Mouse (Mus musculus) liver, postnatal 0 days (tissue): Measurements from ENCODE around the gene Naa80.

Source experiments
- CTCF ChIP-seq: sonication (generic); IDR thresholded peaks from 2 replicates; pipeline ENCODE4 v1.5.1; 2016; ENCODE audit warnings: antibody characterized with exemption, low read depth
- EP300 ChIP-seq: IDR thresholded peaks from 2 replicates; pipeline ENCODE4 v1.6.1; 2016; ENCODE audit warnings: antibody characterized with exemption, low read depth, mild to moderate bottlenecking

DNA sequence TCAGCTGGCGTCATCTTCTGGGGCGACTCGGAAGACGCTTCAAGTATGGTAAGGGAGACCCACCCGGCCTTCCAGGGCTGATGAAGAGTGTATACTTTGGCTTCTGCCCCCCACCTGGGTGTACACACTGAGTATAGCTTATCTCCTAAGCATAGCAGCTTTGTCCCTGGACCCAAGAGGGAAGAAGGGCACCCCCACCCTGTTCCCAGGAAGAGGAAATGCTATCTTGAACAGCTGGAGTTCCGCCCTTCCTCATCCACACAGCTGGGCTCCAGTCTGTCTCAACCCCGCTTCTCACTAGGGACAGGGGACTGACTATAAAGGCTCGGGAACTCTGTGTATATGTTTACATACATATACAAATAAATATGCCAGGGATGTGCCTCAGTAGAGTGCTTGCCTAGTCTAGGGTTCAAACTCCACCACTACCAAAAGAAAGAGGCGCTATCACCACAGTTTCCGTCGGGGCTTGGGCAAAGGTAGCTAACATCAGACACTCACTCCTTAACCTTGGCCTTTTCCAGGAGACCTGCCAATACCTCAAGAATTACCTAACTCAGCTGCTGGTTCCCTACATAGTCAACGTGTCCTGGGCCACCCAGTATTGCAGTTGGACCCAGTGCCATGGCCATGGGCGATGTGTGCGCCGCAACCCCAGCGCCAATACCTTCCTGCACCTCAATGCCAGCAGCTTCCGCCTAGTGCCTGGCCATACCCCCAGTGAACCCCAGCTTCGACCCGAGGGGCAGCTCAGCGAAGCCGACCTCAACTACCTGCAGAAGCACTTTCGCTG, 7.0 kb upstream of the Naa80 start:
- no peak for TF ChIP-seq CTCF
- peak; percentile 20; the same call in 1 of the 2 replicates for TF ChIP-seq EP300
